Mouse (Mus musculus): ENCODE data around the gene Tmtc3.
A peak's percentile ranks its signal among the peaks of the same experiment; 100 is the strongest.
"Not testable (repeated sequence)": the region's sequence is repeated elsewhere in the genome, so short reads cannot be mapped to it uniquely, and the experiment has no call there.

Tmtc3 gene

DNA sequence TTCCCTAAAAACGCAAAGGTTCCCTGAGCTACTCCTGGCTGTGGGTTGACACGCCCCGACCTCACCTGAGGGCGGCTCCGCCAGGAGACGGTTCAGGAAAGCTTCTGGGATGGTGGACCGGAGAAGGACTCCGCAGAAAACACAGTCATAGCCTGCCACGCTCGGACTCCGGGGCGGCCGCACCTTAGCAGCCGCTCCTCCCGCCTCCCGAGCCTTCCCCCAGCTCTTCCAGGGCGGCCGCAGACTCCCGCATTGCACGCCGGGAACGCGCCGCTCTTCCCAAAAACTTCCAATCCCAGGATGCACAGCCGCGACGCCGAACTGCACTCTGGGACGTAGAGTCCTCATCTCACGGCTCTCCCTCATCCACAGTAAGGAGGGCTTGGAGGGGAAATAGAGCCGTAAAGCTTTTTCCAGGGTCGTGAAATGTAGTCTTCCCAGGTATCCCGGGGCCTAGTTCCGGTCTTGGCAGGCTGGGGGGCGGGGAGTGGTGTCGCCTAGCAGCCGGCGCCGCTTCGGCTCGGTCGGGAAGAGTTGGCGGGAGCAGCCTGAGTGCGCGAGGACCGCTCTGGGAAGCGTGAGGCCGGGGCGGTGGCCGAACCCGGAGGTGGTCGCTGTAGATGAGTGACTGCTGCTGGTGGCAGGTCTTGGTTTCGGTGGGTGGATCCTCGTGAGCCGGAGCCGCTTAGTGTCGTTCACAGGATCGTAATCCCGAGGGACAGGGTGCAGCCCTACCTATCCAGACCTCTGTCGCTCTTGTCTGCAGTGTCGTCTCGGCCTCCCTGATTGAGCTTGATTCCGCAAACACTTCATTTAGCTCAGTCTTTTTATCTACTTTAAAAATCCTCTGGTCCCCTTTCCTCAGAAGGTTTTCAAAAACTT, at the start of gene Tmtc3, which contains the start of gene Cep290:
Gene Tmtc3 (minus strand): TSS at position 254 of the 882 bp plus-strand sequence.
Gene Cep290 (plus strand): TSS at position 462 of the 882 bp plus-strand sequence.
- peak; percentile 96 to 98 for DNase-seq (ENCODE audit: low spot score in 2 of 2)

DNA sequence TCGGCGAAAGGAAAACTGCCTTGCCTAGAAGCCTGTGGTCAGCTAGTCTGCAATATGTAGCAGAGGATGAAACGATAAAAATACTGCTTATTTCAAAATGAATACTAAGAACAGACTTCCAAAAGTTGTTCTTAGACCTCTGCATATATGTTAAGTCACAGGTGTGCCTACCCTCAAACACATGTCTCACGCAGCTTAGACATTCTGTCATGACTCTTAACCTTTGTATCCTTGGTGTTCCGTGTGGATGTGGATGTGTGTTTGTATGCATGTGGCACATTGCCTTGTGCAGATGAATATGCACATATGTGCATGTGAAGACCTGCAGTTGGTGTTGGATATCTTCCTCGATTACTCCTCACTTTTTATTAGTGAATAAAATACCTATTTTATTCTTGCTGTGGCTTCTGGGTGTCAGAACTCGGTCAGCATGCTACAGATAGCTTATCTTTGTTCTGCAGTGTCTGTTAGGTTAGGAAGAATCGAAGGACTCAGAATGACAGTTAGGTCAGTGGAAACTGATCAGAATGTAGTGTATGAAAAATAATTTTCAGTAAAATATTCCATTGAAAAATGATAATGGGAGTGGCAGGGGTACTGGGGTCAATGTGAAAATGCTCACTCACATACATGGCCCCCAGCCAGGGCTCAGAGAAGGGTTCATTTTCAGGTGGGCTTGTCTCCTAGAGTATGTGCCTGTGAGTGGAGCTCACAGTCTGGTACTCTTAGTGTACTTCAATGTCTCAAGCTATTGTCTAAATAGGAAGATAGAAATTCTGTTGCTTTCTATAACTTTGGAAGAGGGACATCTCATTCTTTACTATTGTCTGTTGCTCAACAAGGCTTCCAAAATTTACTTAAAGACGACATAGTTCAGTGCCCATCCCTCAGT, 37.6 kb upstream of the Tmtc3 start:
- DNase-seq (ENCODE audit: low spot score in 2 of 2): no peak

DNA sequence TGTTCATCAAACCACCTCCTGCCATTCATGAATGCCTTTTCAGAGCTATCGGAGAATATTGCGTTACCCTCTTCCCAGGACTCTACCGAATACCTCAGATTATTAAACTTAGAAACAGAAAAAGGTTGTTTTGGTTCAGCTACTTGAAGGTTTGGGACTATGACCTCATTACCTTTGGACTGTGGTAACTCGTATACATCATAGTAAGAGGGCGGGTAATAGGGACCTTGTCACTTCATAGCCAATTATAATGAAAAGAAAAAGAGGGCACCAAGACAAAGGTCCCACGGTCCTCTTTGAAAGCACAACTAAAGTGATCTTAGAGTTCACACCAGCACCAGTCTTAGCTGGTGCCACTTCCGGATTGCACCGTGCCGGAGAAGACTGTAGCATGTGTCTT, 35.2 kb upstream of the Tmtc3 start:
- DNase-seq (ENCODE audit: low spot score in 2 of 2): no peak

GRCm38 (mm10) chr10:100521617-100522016, 34.5 kb upstream of the Tmtc3 start:
- DNase-seq (ENCODE audit: low spot score in 2 of 2): no peak

DNA sequence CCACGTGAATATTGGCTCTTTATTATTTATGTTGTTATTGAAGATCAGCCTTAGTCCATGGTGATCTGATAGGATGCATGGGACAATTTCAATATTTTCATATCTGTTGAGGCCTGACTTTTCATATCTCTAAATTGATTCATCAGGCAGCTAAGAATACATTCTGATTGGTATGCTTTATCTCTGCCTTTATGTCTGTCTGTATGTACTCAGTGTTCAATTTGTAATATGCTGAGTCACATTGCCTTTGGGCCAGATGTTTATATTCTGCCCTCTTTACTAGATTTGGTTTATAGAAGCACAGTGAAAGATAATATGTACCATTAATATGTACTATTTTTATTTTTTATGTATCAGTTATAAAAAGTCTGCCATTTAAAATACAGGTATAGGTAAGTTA, 21.0 kb upstream of the Tmtc3 start:
- no peak for DNase-seq (ENCODE audit: low spot score in 2 of 2)

DNA sequence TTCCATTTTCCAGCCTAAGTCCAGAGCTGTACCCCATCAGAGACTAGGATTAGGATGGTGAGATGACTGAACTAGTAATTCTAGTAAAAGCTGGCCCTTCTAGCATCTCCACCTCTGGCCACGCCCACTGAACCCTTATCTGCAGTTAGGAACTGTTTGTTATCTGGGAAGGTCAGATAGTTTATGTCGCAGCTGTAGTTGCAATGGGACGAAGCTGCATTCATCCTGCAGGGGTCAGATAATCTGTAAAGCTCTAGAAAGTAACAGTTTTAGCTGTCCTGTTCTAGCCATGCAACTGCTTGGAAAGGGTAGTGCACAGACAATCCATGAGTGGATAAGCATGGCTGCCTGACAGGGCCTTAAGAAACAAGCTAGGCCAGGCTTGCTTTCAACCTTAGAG, 11.2 kb upstream of the Tmtc3 start:
- DNase-seq (ENCODE audit: low spot score in 2 of 2): no peak

DNA sequence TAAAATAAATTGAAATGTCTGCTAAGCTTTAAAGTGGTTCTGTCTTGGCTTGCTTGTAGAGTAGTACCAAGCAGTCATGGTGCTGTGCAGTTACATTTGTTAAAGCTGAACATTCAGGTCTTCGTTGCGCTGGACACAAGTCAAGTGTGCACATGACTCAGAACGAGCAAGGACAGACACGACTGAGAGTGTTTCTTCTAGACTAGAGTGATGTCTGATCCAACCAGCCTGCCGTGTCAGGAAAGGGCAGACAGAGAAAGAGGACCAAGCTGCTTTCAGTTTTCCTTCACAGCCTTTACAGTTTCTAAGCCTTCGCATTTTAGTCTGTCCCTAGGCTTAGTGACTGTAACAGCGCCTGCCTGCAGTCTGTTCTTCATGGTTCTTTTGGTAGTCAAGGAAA, 4.8 kb upstream of the Tmtc3 start:
- no peak for DNase-seq (ENCODE audit: low spot score in 2 of 2)

DNA sequence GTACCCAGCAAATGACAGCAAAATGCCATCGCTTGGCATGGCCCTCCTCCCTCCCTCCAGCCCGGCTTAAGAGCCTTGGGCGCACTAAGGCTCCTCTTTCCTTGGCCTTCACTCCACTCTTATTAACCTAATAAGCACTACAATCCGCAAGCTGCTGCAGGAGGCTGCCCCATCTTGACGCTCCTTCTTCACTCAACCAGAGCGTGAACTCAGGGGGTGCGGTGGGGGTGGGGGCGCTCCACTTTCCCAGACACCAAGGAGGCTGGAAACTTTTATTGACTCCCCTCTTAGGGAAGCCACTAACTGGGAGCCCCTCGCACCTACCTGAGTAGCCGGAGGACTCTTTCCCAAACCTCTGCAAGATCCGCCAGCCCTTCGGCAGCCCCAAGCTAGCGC, 451 bp downstream of the Tmtc3 start:
- DNase-seq (ENCODE audit: low spot score in 2 of 2): no peak

DNA sequence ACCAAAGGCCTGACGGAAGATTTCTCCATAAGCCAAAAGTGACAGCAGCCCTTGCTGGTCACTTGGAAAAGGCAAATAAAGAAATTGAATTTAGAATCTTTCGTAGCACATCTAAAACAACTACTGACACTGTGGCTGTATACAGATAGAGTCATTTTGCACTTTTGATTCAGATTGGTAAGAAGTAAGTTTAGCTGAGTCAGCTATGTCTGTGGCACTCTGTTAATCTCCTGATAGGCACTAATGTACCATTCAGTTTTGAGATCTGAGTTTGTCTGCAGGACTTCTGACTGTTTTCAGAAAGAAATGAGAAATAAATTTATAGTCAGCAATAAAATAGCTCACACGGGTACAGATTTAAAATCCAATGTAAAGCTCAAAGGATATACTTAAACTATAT, 7.6 kb downstream of the Tmtc3 start:
- no peak for DNase-seq (ENCODE audit: low spot score in 2 of 2)

- DNase-seq (ENCODE audit: low spot score in 2 of 2): no peak
Measured at GRCm38 (mm10) chr10:100475040-100475439, 12.1 kb downstream of the Tmtc3 start.

- no peak for DNase-seq (ENCODE audit: low spot score in 2 of 2)
Measured at GRCm38 (mm10) chr10:100460515-100460914, 26.6 kb downstream of the Tmtc3 start.

DNA sequence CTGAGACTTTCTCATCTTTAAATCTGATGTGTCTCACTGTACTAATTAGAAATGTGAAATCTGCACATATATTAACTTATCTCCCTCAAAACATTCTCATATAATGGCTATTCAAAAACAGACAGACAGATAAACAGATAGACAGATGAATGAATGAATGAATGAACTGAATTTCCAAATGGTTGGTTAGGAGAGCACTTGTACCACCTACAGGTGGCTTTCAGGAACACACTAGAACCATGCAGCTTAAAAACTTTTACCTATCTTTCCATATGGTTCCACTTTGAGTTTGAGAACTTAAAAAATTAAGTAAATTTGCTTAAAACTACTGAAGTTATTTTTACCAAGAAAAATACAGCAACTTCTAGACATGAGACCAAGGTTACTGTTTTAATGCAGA, 37.8 kb downstream of the Tmtc3 start:
- DNase-seq (ENCODE audit: low spot score in 2 of 2): no peak

GRCm38 (mm10) chr10:100427592-100427991, 59.6 kb downstream of the Tmtc3 start:
- DNase-seq (ENCODE audit: low spot score in 2 of 2): no peak

DNA sequence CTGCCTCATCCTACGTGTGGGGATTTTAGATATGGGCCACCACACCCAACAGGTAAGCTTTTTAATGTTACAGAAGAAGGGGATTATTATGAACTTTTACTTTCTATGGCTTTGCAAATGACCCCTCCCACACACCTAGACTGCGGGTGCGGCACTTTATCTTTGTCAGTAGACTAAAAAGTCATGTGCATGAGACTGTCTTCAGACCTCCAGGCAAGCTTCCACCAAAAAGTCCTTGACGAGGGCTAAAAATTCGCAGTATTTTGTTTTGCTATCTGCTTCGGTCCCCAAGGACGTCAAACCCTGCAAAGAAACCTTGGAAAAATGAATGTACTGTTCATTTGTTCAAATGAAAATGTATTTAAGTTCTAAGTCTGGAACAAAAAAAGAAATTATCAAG, 71.6 kb downstream of the Tmtc3 start:
- DNase-seq (ENCODE audit: low spot score in 2 of 2): no peak

DNA sequence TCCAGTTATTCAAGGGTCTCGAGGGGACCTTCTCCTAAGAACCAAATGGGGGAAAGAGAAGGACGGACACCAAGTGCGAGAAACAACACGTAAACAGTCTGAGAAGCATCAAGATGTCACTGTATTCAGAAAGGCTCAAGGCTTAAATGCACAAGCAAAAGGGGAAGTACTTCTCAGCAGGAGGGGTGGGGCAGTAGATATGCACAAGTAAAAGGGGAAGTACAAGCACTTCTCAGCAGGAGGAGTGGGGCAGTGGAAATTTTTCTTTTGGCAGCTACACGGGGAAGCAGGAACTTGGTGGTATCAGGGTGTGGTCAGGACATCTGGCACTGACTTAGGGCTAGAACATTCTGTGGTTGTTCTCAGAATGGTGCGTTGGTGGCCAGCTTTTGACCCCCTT, 84.8 kb downstream of the Tmtc3 start:
- not testable (repeated sequence) for DNase-seq (ENCODE audit: low spot score in 2 of 2)

Measured in right cerebral cortex, adult 2 months (tissue).